Mouse (Mus musculus) embryonic facial prominence, embryonic 13.5 days (tissue): ENCODE data around the gene Zfp511. TPM values are rescaled to one million over a fixed set of nuclear protein-coding genes. Genes with fewer than 3 reads are reported as not detected.

Experiments used
- ATAC-seq: fragments of 200-750 bp; cut with Nextera tagmentation; 2 replicates; pipeline ENCODE4 v1.8.0; 2017; ENCODE audit warnings: low read depth; ENCODE audit not compliant: insufficient number of reproducible peaks, insufficient read depth, low FRiP score, low TSS enrichment
- H3K27ac ChIP-seq: fragments of 300-500 bp; sonication (generic); 2 replicates; pipeline ENCODE4 v1.5.1; 2015; ENCODE audit warnings: moderate library complexity, mild to moderate bottlenecking, inconsistent platforms
- H3K27me3 ChIP-seq: fragments of 300-500 bp; sonication (generic); 2 replicates; pipeline ENCODE4 v1.6.1; 2015; ENCODE audit warnings: mild to moderate bottlenecking, inconsistent platforms
- H3K36me3 ChIP-seq: fragments of 300-500 bp; sonication (generic); 2 replicates; pipeline ENCODE4 v1.6.1; 2015; ENCODE audit warnings: mild to moderate bottlenecking, inconsistent platforms
- H3K4me1 ChIP-seq: fragments of 300-500 bp; sonication (generic); 2 replicates; pipeline ENCODE4 v1.6.1; 2015; ENCODE audit warnings: inconsistent platforms
- H3K4me2 ChIP-seq: fragments of 300-500 bp; sonication (generic); 2 replicates; pipeline ENCODE4 v1.6.1; 2015; ENCODE audit warnings: moderate library complexity, mild to moderate bottlenecking, inconsistent platforms
- H3K4me3 ChIP-seq: fragments of 300-500 bp; sonication (generic); 2 replicates; pipeline ENCODE4 v1.5.1; 2015; ENCODE audit warnings: mild to moderate bottlenecking, inconsistent platforms
- H3K9ac ChIP-seq: fragments of 300-500 bp; sonication (generic); 2 replicates; pipeline ENCODE4 v1.6.1; 2015; ENCODE audit warnings: mild to moderate bottlenecking, inconsistent platforms
- H3K9me3 ChIP-seq: fragments of 300-500 bp; sonication (generic); 2 replicates; pipeline ENCODE4 v1.6.1; 2016; ENCODE audit warnings: inconsistent platforms
- WGBS: fragments of 180-500 bp; shearing (Covaris S2); methylation state at CpG from one replicate; pipeline ENCODE4 v1.1.7; 2015; ENCODE audit warnings: mixed read lengths; 5-methylcytosine and 5-hydroxymethylcytosine counted together
- microRNA-seq: library from miRNA; unstranded; fragments of <30 nt; microRNA quantifications from one replicate; pipeline ENCODE4, GENCODE M21; 2016
- polyA plus RNA-seq: library from polyadenylated mRNA; unstranded; fragments of >200 nt; fragmentation: Nextera tagmentation; extraction: Ambion mirVana; gene quantifications from 2 replicates; pipeline ENCODE4 v1.2.1, GENCODE M21; 2015

The Zfp511 gene
- polyA plus RNA-seq, 1 experiment from 2014 or later = 42.4 TPM

GRCm38 (mm10) chr7:140067397-140067796 is 31.2 kb downstream of the Zfp511 start:
- Histone ChIP-seq H3K4me1 (no peaks in the 10 kb centered on the region; the same call in 1 of the 2 replicates), H3K36me3 (no peaks in the 10 kb centered on the region), H3K27ac (no peak overlapping the region), H3K4me3 (no peak overlapping the region), H3K27me3 (peaks cover 66% of the 10 kb centered on the region), H3K4me2 (no peak overlapping the region), H3K9ac (no peak overlapping the region), H3K9me3 (no peaks in the 10 kb centered on the region)
- no peak for ATAC-seq
- 56% methylated on average over 6 of the region's 6 CpGs for WGBS

GRCm38 (mm10) chr7:140070042-140070711 is 34.0 kb downstream of the Zfp511 start:
- peak overlapping the region; percentile 54 for H3K9ac ChIP-seq
- ATAC-seq = no peak
- peak overlapping the region; percentile 56 for H3K4me2 ChIP-seq
- no peaks in the 10 kb centered on the region for H3K9me3 ChIP-seq
- 31% methylated on average over 32 of the region's 39 CpGs for WGBS
- H3K36me3 ChIP-seq = no peaks in the 10 kb centered on the region
- H3K27me3 ChIP-seq = peaks cover 48% of the 10 kb centered on the region
- H3K4me1 ChIP-seq = no peaks in the 10 kb centered on the region; the same call in 1 of the 2 replicates
- no peak overlapping the region for H3K27ac ChIP-seq
- H3K4me3 ChIP-seq = peak overlapping the region; percentile 31

GRCm38 (mm10) chr7:140077698-140078097 is 41.5 kb downstream of the Zfp511 start:
- Histone ChIP-seq H3K27me3 (peaks cover 46% of the 10 kb centered on the region), H3K4me3 (no peak overlapping the region), H3K9ac (no peak overlapping the region), H3K27ac (no peak overlapping the region), H3K4me2 (no peak overlapping the region), H3K4me1 (peaks cover 13% of the 10 kb centered on the region), H3K9me3 (no peaks in the 10 kb centered on the region), H3K36me3 (no peaks in the 10 kb centered on the region)
- ATAC-seq = no peak
- 63% methylated on average over 6 of the region's 6 CpGs for WGBS

DNA sequence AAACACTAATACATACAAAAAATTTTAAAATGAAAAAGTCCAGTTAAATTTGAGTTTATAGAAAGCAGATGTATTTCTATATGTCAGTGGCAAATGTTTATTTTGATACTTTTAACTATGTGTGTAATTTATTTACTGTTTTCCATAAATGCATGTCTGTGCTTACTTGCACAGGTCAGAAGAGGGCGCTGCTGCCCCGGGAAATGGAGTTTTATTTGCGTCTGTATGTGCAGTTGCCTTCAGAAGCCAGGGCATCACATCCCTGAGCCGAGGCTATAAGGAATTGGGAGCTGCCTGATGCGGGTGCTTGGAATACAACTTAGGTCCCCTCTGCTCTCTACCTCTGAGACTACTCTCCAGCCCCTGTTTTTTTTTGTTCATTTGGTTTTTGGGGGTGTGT is 42.5 kb downstream of the Zfp511 start:
- Histone ChIP-seq H3K9ac (no peak overlapping the region), H3K4me1 (peaks cover 13% of the 10 kb centered on the region), H3K36me3 (no peaks in the 10 kb centered on the region), H3K27me3 (peaks cover 50% of the 10 kb centered on the region), H3K4me3 (no peak overlapping the region), H3K9me3 (no peaks in the 10 kb centered on the region), H3K4me2 (no peak overlapping the region), H3K27ac (no peak overlapping the region)
- WGBS = 9% methylated on average over 5 of the region's 5 CpGs
- ATAC-seq = no peak

DNA sequence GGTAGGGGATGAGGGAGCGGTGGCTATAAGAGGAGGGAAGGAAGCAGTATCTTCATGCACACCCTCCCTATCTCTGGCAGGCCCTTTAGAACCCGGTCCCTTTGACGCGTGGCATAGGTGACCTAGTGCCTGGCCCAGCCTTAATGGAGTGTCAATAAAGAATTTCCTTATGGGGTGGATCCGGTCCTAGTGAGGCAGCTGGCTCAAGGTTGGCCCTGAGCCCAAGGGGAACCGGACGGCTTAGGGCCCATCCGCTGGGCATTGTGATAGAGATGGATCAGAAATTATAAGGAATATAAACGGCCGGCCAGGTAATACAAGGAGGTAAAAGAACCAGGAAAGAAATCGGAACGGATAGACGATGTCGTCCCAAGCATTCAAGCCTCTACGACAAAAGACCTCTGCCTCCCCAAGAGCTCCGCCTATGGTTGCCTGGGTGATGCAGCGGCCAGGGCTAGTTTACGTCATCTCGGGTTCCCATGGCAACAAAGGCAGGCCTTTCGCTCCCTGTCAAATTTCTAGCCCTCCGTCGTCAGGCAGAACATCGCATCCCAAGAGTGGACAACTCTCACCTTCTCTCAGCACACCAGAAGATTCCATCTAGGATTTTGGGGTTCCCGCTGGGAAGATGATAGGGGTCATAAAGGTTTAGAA is 44.4 kb downstream of the Zfp511 start:
- no peak for ATAC-seq

DNA sequence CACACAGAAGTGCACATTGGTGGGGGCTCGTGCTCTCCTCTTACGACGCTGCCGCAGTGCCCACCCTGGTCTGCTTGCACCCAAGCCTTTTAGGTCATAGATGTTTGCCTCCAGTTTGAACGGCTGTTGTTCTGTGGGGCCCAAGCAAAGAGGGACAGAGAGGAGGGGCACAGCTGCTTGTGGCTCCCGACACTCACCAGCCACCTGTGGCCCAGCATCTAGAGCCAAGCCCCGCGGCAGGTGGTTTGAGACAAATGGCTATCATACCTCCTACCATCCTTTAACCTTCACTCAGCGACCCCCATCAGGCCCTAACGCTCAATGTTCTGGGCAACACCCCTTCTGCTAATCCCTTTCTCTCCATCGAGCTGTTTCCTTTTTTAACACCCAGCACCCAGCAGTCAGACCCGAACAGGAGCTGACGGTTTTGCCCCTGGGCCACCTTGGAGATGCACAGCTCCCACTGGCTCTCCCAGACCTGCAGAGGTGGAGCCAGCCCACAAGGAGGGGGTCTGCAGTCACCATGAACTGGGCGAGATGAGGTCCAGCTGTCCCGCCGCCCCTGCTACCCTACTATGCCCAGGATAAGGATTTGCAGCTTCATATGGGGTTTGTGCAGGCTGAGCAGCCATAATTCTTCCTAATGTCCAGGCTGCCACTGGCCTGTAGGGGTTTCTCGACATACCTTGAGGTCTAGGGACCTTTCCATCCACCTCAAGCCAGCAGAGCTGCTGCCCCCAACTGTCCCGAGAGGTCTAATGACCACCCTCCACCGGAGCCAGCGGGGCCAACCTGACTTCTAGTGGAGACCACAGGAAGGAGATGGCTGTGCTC is 45.4 kb downstream of the Zfp511 start:
- H3K27ac ChIP-seq = no peak overlapping the region
- H3K27me3 ChIP-seq = peaks cover 48% of the 10 kb centered on the region
- peak overlapping the region; percentile 35 for H3K4me3 ChIP-seq
- no peaks in the 10 kb centered on the region for H3K36me3 ChIP-seq
- no peaks in the 10 kb centered on the region for H3K9me3 ChIP-seq
- 15% methylated on average over 20 of the region's 20 CpGs for WGBS
- H3K4me1 ChIP-seq = peaks cover 13% of the 10 kb centered on the region
- ATAC-seq = no peak
- peak overlapping the region; percentile 55 for H3K4me2 ChIP-seq
- H3K9ac ChIP-seq = no peak overlapping the region

More for the DNA sequence above, 44.4 kb downstream of the Zfp511 start:
- no peaks in the 10 kb centered on the region for H3K36me3 ChIP-seq
- peak overlapping the region; percentile 35 for H3K4me3 ChIP-seq
- 3% methylated on average over 24 of the region's 24 CpGs for WGBS
- H3K9ac ChIP-seq = 0 out of 2 replicates have a peak overlapping the region, but pooled peaks have one; percentile 33
- no peaks in the 10 kb centered on the region for H3K9me3 ChIP-seq
- H3K27me3 ChIP-seq = peaks cover 51% of the 10 kb centered on the region
- peak overlapping the region; percentile 55 for H3K4me2 ChIP-seq
- H3K27ac ChIP-seq = no peak overlapping the region
- peaks cover 13% of the 10 kb centered on the region for H3K4me1 ChIP-seq

- WGBS = 5% methylated on average over 18 of the region's 18 CpGs
Observed at GRCm38 (mm10) chr7:140082242-140082678, 46.1 kb downstream of the Zfp511 start, which contains the start of gene Caly. TSS of gene Caly (minus strand) at chr7:140082548.

More at GRCm38 (mm10) chr7:140082242-140082678, 46.1 kb downstream of the Zfp511 start, which contains the start of gene Caly:
- Histone ChIP-seq H3K27ac (no peak within 1 kb of the TSS), H3K9me3 (no peaks in the 10 kb centered on the region), H3K27me3 (peaks cover 48% of the 10 kb centered on the region), H3K4me2 (peak within 1 kb of the TSS; percentile 55), H3K4me1 (peaks cover 13% of the 10 kb centered on the region), H3K36me3 (no peaks in the 10 kb centered on the region), H3K4me3 (no peak within 1 kb of the TSS), H3K9ac (no peak within 1 kb of the TSS)
- ATAC-seq = peak; percentile 56; the same call in 1 of the 2 replicates

Small RNA genes lying within 50 kb of the gene (microRNA-seq; reads per million reads assigned to microRNA genes)
- gene Mir7062 = not detected

Other genes with a start within 250 kb of the Zfp511 start
- 1.4 and 2.7 TPM in 2 replicates for gene Adgra1, start 202.2 kb upstream of the Zfp511 start, polyA plus RNA-seq
- 0.11 and 0.15 TPM in 2 replicates for gene Kndc1, start 141.7 kb upstream of the Zfp511 start, polyA plus RNA-seq
- gene Utf1, start 92.6 kb upstream of the Zfp511 start, polyA plus RNA-seq = 0.28 and 0.36 TPM in 2 replicates
- 0.85 and 1.1 TPM in 2 replicates for gene 6430531B16Rik, start 57.6 kb upstream of the Zfp511 start, polyA plus RNA-seq
- gene Adam8, start 43.8 kb upstream of the Zfp511 start, polyA plus RNA-seq = 2.4 and 3.3 TPM in 2 replicates
- 66.3 and 70.1 TPM in 2 replicates for gene Tubgcp2, start 278 bp downstream of the Zfp511 start, polyA plus RNA-seq
- 0.20 TPM in 1 of 2 replicates, not detected in the other for gene Msx3, start 12.7 kb downstream of the Zfp511 start, polyA plus RNA-seq
- gene Caly, start 46.2 kb downstream of the Zfp511 start, polyA plus RNA-seq = 3.1 and 4.0 TPM in 2 replicates
- gene Prap1, start 57.0 kb downstream of the Zfp511 start, polyA plus RNA-seq = 2.2 TPM in 1 of 2 replicates, not detected in the other
- 26.0 and 26.9 TPM in 2 replicates for gene Fuom, start 66.0 kb downstream of the Zfp511 start, polyA plus RNA-seq
- 18.1 and 19.2 TPM in 2 replicates for gene Paox, start 79.4 kb downstream of the Zfp511 start, polyA plus RNA-seq
- gene Echs1, start 80.1 kb downstream of the Zfp511 start, polyA plus RNA-seq = 170 and 172 TPM in 2 replicates
- gene Mtg1, start 101.2 kb downstream of the Zfp511 start, polyA plus RNA-seq = 21.1 and 24.2 TPM in 2 replicates
- gene Sprn, start 118.5 kb downstream of the Zfp511 start, polyA plus RNA-seq = 0.72 TPM in 2 replicates
- not detected in 2 replicates for gene Olfr522, start 128.4 kb downstream of the Zfp511 start, polyA plus RNA-seq
- 0.07 TPM in 1 of 2 replicates, not detected in the other for gene Olfr523, start 136.8 kb downstream of the Zfp511 start, polyA plus RNA-seq
- not detected in 2 replicates for gene Olfr524, start 169.6 kb downstream of the Zfp511 start, polyA plus RNA-seq
- gene Cd163l1, start 181.9 kb downstream of the Zfp511 start, polyA plus RNA-seq = not detected in 2 replicates
- gene 5830411N06Rik, start 210.9 kb downstream of the Zfp511 start, polyA plus RNA-seq = not detected in 2 replicates